Mouse (Mus musculus) heart, postnatal 0 days (tissue): Measurements from ENCODE around the gene C3ar1.
A peak's percentile ranks its signal among the peaks of the same experiment; 100 is the strongest.

Source experiments
- CTCF ChIP-seq: IDR thresholded peaks from 2 replicates; pipeline ENCODE4 v1.5.1; 2016; ENCODE audit warnings: antibody characterized with exemption, control low read depth, low read depth
- EP300 ChIP-seq: IDR thresholded peaks from 2 replicates; pipeline ENCODE4 v1.6.1; 2016; ENCODE audit warnings: antibody characterized with exemption, low read depth

- TF ChIP-seq CTCF (peak; percentile 76), EP300 (no peak)
Observed at GRCm38 (mm10) chr6:122804418-122804817, 51.5 kb downstream of the C3ar1 start.
